Mouse (Mus musculus) limb, embryonic 10.5 days (tissue): ENCODE measurements around the gene Nat10. TPM values are rescaled to one million over a fixed set of nuclear protein-coding genes. Genes with fewer than 3 reads are reported as not detected.

Experiments
- DNase-seq: peaks from one replicate; pipeline ENCODE4 v3.0.0-alpha.2; 2017; ENCODE audit warnings: low spot score
- H3K27ac ChIP-seq: fragments of 300-500 bp; sonication (generic); 2 replicates; pipeline ENCODE4 v1.5.1; 2016; ENCODE audit warnings: mild to moderate bottlenecking
- H3K27me3 ChIP-seq: fragments of 300-500 bp; sonication (generic); 2 replicates; pipeline ENCODE4 v1.6.1; 2016; ENCODE audit warnings: low read depth, mild to moderate bottlenecking; ENCODE audit not compliant: poor library complexity, severe bottlenecking
- H3K36me3 ChIP-seq: fragments of 300-500 bp; sonication (generic); 2 replicates; pipeline ENCODE4 v1.6.1; 2016; ENCODE audit warnings: mild to moderate bottlenecking, moderate library complexity
- H3K4me1 ChIP-seq: fragments of 300-500 bp; sonication (generic); 2 replicates; pipeline ENCODE4 v1.6.1; 2016
- H3K4me3 ChIP-seq: fragments of 300-500 bp; sonication (generic); 2 replicates; pipeline ENCODE4 v1.5.1; 2016; ENCODE audit warnings: mild to moderate bottlenecking, moderate library complexity
- H3K9me3 ChIP-seq: fragments of 300-500 bp; sonication (generic); replicated peaks from 2 replicates; pipeline ENCODE4 v1.6.1; 2016; ENCODE audit warnings: mild to moderate bottlenecking
- WGBS: fragments of 180-500 bp; shearing (Covaris S2); methylation state at CpG from one replicate; pipeline ENCODE4 v1.1.7; 2016; 5-methylcytosine and 5-hydroxymethylcytosine counted together
- polyA plus RNA-seq: library from polyadenylated mRNA; unstranded; fragments of >200 nt; fragmentation: Nextera tagmentation; extraction: Ambion mirVana; gene quantifications from 2 replicates; pipeline ENCODE4 v1.2.1, GENCODE M21; 2016

Gene Nat10
- polyA plus RNA-seq, 1 experiment from 2014 or later, result 34.7 TPM

- Histone ChIP-seq H3K4me1 (peaks cover 25% of the 10 kb centered on the region), H3K27me3 (no peaks in the 10 kb centered on the region), H3K27ac (no peak overlapping the region), H3K4me3 (no peak overlapping the region), H3K9me3 (no peaks in the 10 kb centered on the region), H3K36me3 (peaks cover 63% of the 10 kb centered on the region)
- DNase-seq, result no peak
- WGBS, result 83% methylated on average over 10 of the region's 10 CpGs
Observed at GRCm38 (mm10) chr2:103703336-103703735, 57.7 kb downstream of the Nat10 start.

GRCm38 (mm10) chr2:103700514-103700913, 60.6 kb downstream of the Nat10 start:
- WGBS, result 83% methylated on average over 12 of the region's 12 CpGs
- peaks cover 22% of the 10 kb centered on the region for H3K4me1 ChIP-seq
- DNase-seq, result no peak
- peaks cover 37% of the 10 kb centered on the region for H3K36me3 ChIP-seq
- no peaks in the 10 kb centered on the region for H3K9me3 ChIP-seq
- no peak overlapping the region for H3K4me3 ChIP-seq
- H3K27ac ChIP-seq, result peak overlapping the region; percentile 21; the same call in 1 of the 2 replicates
- H3K27me3 ChIP-seq, result no peaks in the 10 kb centered on the region

GRCm38 (mm10) chr2:103696177-103696576, 64.9 kb downstream of the Nat10 start:
- H3K36me3 ChIP-seq, result no peaks in the 10 kb centered on the region
- H3K4me1 ChIP-seq, result peaks cover 41% of the 10 kb centered on the region
- no peak overlapping the region for H3K4me3 ChIP-seq
- 69% methylated on average over 3 of the region's 3 CpGs for WGBS
- no peaks in the 10 kb centered on the region for H3K27me3 ChIP-seq
- no peak for DNase-seq
- no peaks in the 10 kb centered on the region for H3K9me3 ChIP-seq
- peak overlapping the region; percentile 86 for H3K27ac ChIP-seq

- WGBS, result 52% methylated on average over 4 of the region's 4 CpGs
- no peaks in the 10 kb centered on the region for H3K9me3 ChIP-seq
- peak overlapping the region; percentile 86 for H3K27ac ChIP-seq
- no peaks in the 10 kb centered on the region for H3K36me3 ChIP-seq
- H3K4me3 ChIP-seq, result no peak overlapping the region
- DNase-seq, result peak; percentile 54
- H3K4me1 ChIP-seq, result peaks cover 43% of the 10 kb centered on the region
- H3K27me3 ChIP-seq, result no peaks in the 10 kb centered on the region
Observed at GRCm38 (mm10) chr2:103694777-103695563, 66.1 kb downstream of the Nat10 start.

GRCm38 (mm10) chr2:103692810-103693209, 68.3 kb downstream of the Nat10 start:
- Histone ChIP-seq H3K27me3 (no peaks in the 10 kb centered on the region), H3K4me1 (peaks cover 40% of the 10 kb centered on the region), H3K4me3 (no peak overlapping the region), H3K9me3 (no peaks in the 10 kb centered on the region), H3K36me3 (no peaks in the 10 kb centered on the region), H3K27ac (no peak overlapping the region)
- DNase-seq, result no peak
- 94% methylated on average over 1 of the region's 1 CpGs for WGBS

- H3K27me3 ChIP-seq, result no peaks in the 10 kb centered on the region
- no peak for DNase-seq
- H3K4me1 ChIP-seq, result peaks cover 40% of the 10 kb centered on the region
- WGBS, result 87% methylated on average over 1 of the region's 1 CpGs
- no peak overlapping the region for H3K4me3 ChIP-seq
- no peak overlapping the region for H3K27ac ChIP-seq
- H3K9me3 ChIP-seq, result no peaks in the 10 kb centered on the region
- no peaks in the 10 kb centered on the region; the same call in 1 of the 2 replicates for H3K36me3 ChIP-seq
Observed at GRCm38 (mm10) chr2:103691278-103691677, 69.8 kb downstream of the Nat10 start.

GRCm38 (mm10) chr2:103690828-103691227, 70.2 kb downstream of the Nat10 start:
- H3K36me3 ChIP-seq, result no peaks in the 10 kb centered on the region; the same call in 1 of the 2 replicates
- no peak overlapping the region for H3K4me3 ChIP-seq
- no peaks in the 10 kb centered on the region for H3K9me3 ChIP-seq
- no peaks in the 10 kb centered on the region for H3K27me3 ChIP-seq
- H3K27ac ChIP-seq, result peak overlapping the region; percentile 62
- no peak for DNase-seq
- 62% methylated on average over 5 of the region's 5 CpGs for WGBS
- peaks cover 40% of the 10 kb centered on the region for H3K4me1 ChIP-seq

- 70% methylated on average over 6 of the region's 6 CpGs for WGBS
- peak overlapping the region; percentile 62 for H3K27ac ChIP-seq
- H3K4me1 ChIP-seq, result peaks cover 40% of the 10 kb centered on the region
- no peaks in the 10 kb centered on the region for H3K9me3 ChIP-seq
- no peaks in the 10 kb centered on the region for H3K27me3 ChIP-seq
- no peak for DNase-seq
- H3K36me3 ChIP-seq, result no peaks in the 10 kb centered on the region; the same call in 1 of the 2 replicates
- H3K4me3 ChIP-seq, result no peak overlapping the region
Observed at GRCm38 (mm10) chr2:103690425-103690824, 70.6 kb downstream of the Nat10 start.

GRCm38 (mm10) chr2:103687888-103688287, 73.2 kb downstream of the Nat10 start:
- no peaks in the 10 kb centered on the region for H3K9me3 ChIP-seq
- no peak overlapping the region for H3K27ac ChIP-seq
- peaks cover 3% of the 10 kb centered on the region; the same call in 1 of the 2 replicates for H3K36me3 ChIP-seq
- no peaks in the 10 kb centered on the region for H3K27me3 ChIP-seq
- H3K4me3 ChIP-seq, result no peak overlapping the region
- DNase-seq, result no peak
- peaks cover 41% of the 10 kb centered on the region for H3K4me1 ChIP-seq

GRCm38 (mm10) chr2:103687143-103687542, 73.9 kb downstream of the Nat10 start:
- no peak for DNase-seq
- H3K36me3 ChIP-seq, result peaks cover 3% of the 10 kb centered on the region; the same call in 1 of the 2 replicates
- no peak overlapping the region for H3K27ac ChIP-seq
- no peak overlapping the region for H3K4me3 ChIP-seq
- no peaks in the 10 kb centered on the region for H3K9me3 ChIP-seq
- H3K27me3 ChIP-seq, result no peaks in the 10 kb centered on the region
- H3K4me1 ChIP-seq, result peaks cover 49% of the 10 kb centered on the region

GRCm38 (mm10) chr2:103685581-103685980, 75.5 kb downstream of the Nat10 start:
- Histone ChIP-seq H3K4me3 (no peak overlapping the region), H3K4me1 (peaks cover 49% of the 10 kb centered on the region), H3K27me3 (no peaks in the 10 kb centered on the region), H3K36me3 (peaks cover 3% of the 10 kb centered on the region; the same call in 1 of the 2 replicates), H3K27ac (peak overlapping the region; percentile 81), H3K9me3 (no peaks in the 10 kb centered on the region)
- no peak for DNase-seq
- 80% methylated on average over 4 of the region's 4 CpGs for WGBS

- Histone ChIP-seq H3K4me1 (peaks cover 47% of the 10 kb centered on the region), H3K27me3 (no peaks in the 10 kb centered on the region), H3K9me3 (no peaks in the 10 kb centered on the region), H3K36me3 (peaks cover 3% of the 10 kb centered on the region; the same call in 1 of the 2 replicates), H3K27ac (peak overlapping the region; percentile 81), H3K4me3 (no peak overlapping the region)
- peak; percentile 54 for DNase-seq
- WGBS, result 55% methylated on average over 7 of the region's 7 CpGs
Observed at GRCm38 (mm10) chr2:103684926-103685577, 76.0 kb downstream of the Nat10 start.

- WGBS, result 89% methylated on average over 2 of the region's 2 CpGs
Observed at GRCm38 (mm10) chr2:103684431-103684830, 76.6 kb downstream of the Nat10 start.

More at GRCm38 (mm10) chr2:103684431-103684830, 76.6 kb downstream of the Nat10 start:
- DNase-seq, result no peak
- no peaks in the 10 kb centered on the region for H3K27me3 ChIP-seq
- peak overlapping the region; percentile 81 for H3K27ac ChIP-seq
- no peaks in the 10 kb centered on the region for H3K9me3 ChIP-seq
- H3K4me3 ChIP-seq, result no peak overlapping the region
- H3K36me3 ChIP-seq, result peaks cover 3% of the 10 kb centered on the region; the same call in 1 of the 2 replicates
- peaks cover 49% of the 10 kb centered on the region for H3K4me1 ChIP-seq
